In genomic region chr7:12880911-12881660, GRCm38 (mm10) we compare ENCODE assay signal across 8 mouse cellular contexts. TPM values are rescaled to one million over a fixed set of nuclear protein-coding genes. Genes with fewer than 3 reads are reported as not detected.
DNase-seq lines count a peak whose midpoint lies in the region; ATAC-seq and TF ChIP-seq lines count a peak whose summit lies in the region.

Gene Zfp128 (plus strand): TSS chr7:12881177.

- peaks cover 17% of the 10 kb centered on the region for H3K36me3 ChIP-seq in embryonic facial prominence, embryonic 14.5 days (ENCODE audit: control insufficient read depth, insufficient read depth, low read length)
- 0 out of 2 replicates have a peak, but pooled peaks cover 1% of the 10 kb centered on the region for H3K36me3 ChIP-seq in heart, adult 2 months (ENCODE audit: control insufficient read depth, insufficient read depth, low read length)
- H3K36me3 ChIP-seq in limb, embryonic 13.5 days: peaks cover 19% of the 10 kb centered on the region
- peaks cover 13% of the 10 kb centered on the region for H3K36me3 ChIP-seq in midbrain, embryonic 16.5 days (ENCODE audit: control insufficient read depth, insufficient read depth, low read length)

- H3K4me2 ChIP-seq in embryonic facial prominence, embryonic 14.5 days (ENCODE audit: low read depth, low read length): peak within 1 kb of the TSS; percentile 71
- peak within 1 kb of the TSS; percentile 87 for H3K4me2 ChIP-seq in limb, embryonic 13.5 days (replicated peaks)
- H3K4me2 ChIP-seq in midbrain, embryonic 16.5 days (ENCODE audit: low read length): peak within 1 kb of the TSS; percentile 71

- peak; percentile 50 for TF ChIP-seq CTCF in heart, adult 2 months (IDR thresholded peaks at IDR 0.05)

- H3K27me3 ChIP-seq in embryonic facial prominence, embryonic 14.5 days (replicated peaks; ENCODE audit: control insufficient read depth, insufficient read depth, low read length): no peaks in the 10 kb centered on the region
- H3K27me3 ChIP-seq in heart, adult 2 months (ENCODE audit: control insufficient read depth, insufficient read depth, low read length): no peaks in the 10 kb centered on the region
- no peaks in the 10 kb centered on the region for H3K27me3 ChIP-seq in limb, embryonic 13.5 days
- no peaks in the 10 kb centered on the region for H3K27me3 ChIP-seq in midbrain, embryonic 16.5 days (ENCODE audit: control insufficient read depth, insufficient read depth, low read depth, low read length)

- peak within 1 kb of the TSS; percentile 61 for H3K4me3 ChIP-seq in embryonic facial prominence, embryonic 14.5 days (ENCODE audit: low read depth, low read length)
- H3K4me3 ChIP-seq in heart, adult 2 months: peak within 1 kb of the TSS; percentile 79
- peak within 1 kb of the TSS; percentile 76 for H3K4me3 ChIP-seq in limb, embryonic 13.5 days
- peak within 1 kb of the TSS; percentile 85 for H3K4me3 ChIP-seq in midbrain, embryonic 16.5 days (ENCODE audit: low read depth, low read length)

- DNase-seq in 3T3-L1 (ENCODE audit: low read depth, low spot score): peak; percentile 93
- peak; percentile 69 to 86 for DNase-seq in adrenal gland, postnatal 4 days (ENCODE audit: low spot score in 2 of 2)
- peak; percentile 99 for DNase-seq in embryonic facial prominence, embryonic 14.5 days (ENCODE audit: low spot score)
- peak; percentile 93 to 95 for DNase-seq in heart, adult 2 months
- peak; percentile 93 to 95 for DNase-seq in kidney, adult 8-10 months
- DNase-seq in spleen, postnatal 10 days (ENCODE audit: low spot score in 2 of 2): peak; percentile 84 to 94

- peak; percentile 75 for TF ChIP-seq POLR2A in heart, adult 2 months (IDR thresholded peaks at IDR 0.05; ENCODE audit: insufficient read depth, low read depth, low read length)

- peaks cover 6% of the 10 kb centered on the region for H3K4me1 ChIP-seq in embryonic facial prominence, embryonic 14.5 days (ENCODE audit: control insufficient read depth, insufficient read depth, low read length)
- H3K4me1 ChIP-seq in heart, adult 2 months (ENCODE audit: control insufficient read depth, insufficient read depth, low read length): peaks cover 2% of the 10 kb centered on the region; the same call in 1 of the 2 replicates
- peaks cover 12% of the 10 kb centered on the region for H3K4me1 ChIP-seq in limb, embryonic 13.5 days
- peaks cover 15% of the 10 kb centered on the region for H3K4me1 ChIP-seq in midbrain, embryonic 16.5 days (ENCODE audit: control insufficient read depth, insufficient read depth, low read length)

- no peak for TF ChIP-seq EP300 in heart, adult 2 months (IDR thresholded peaks at IDR 0.05; ENCODE audit: insufficient read depth, low read depth, low read length)

- 1% methylated on average over 32 of the region's 35 CpGs for WGBS in embryonic facial prominence, embryonic 14.5 days
- WGBS in heart, adult 2 months: under 1% methylated on average over 35 of the region's 35 CpGs
- 1% methylated on average over 35 of the region's 35 CpGs for WGBS in limb, embryonic 13.5 days
- under 1% methylated on average over 35 of the region's 35 CpGs for WGBS in midbrain, embryonic 16.5 days

- no peaks in the 10 kb centered on the region for H3K9me3 ChIP-seq in embryonic facial prominence, embryonic 14.5 days (ENCODE audit: control insufficient read depth, low read length)
- H3K9me3 ChIP-seq in limb, embryonic 13.5 days: no peaks in the 10 kb centered on the region
- H3K9me3 ChIP-seq in midbrain, embryonic 16.5 days (replicated peaks; ENCODE audit: control insufficient read depth, low read length, poor library complexity, severe bottlenecking): no peaks in the 10 kb centered on the region

- no peak within 1 kb of the TSS for H3K27ac ChIP-seq in embryonic facial prominence, embryonic 14.5 days (replicated peaks; ENCODE audit: low read depth, low read length)
- H3K27ac ChIP-seq in heart, adult 2 months: peak within 1 kb of the TSS; percentile 87
- no peak within 1 kb of the TSS for H3K27ac ChIP-seq in limb, embryonic 13.5 days
- H3K27ac ChIP-seq in midbrain, embryonic 16.5 days (ENCODE audit: low read length): peak within 1 kb of the TSS; percentile 66

- intact Hi-C loops in heart, adult 2 months (cut with DNase I): loop anchor here (1.0 to 5.0 kb wide), 5 partner anchors 16 to 404 kb away; partner anchors contain the start of genes Lig1, Mzf1, Zfp110 and Zfp606

- peak within 1 kb of the TSS; percentile 79 for H3K9ac ChIP-seq in embryonic facial prominence, embryonic 14.5 days (ENCODE audit: low read depth, low read length)
- peak within 1 kb of the TSS; percentile 73 for H3K9ac ChIP-seq in heart, adult 2 months (ENCODE audit: low read depth, low read length)
- H3K9ac ChIP-seq in limb, embryonic 13.5 days: peak within 1 kb of the TSS; percentile 87
- H3K9ac ChIP-seq in midbrain, embryonic 16.5 days (ENCODE audit: low read depth, low read length): peak within 1 kb of the TSS; percentile 94

- ATAC-seq in embryonic facial prominence, embryonic 14.5 days (ENCODE audit: low read depth): peak; percentile 100
- ATAC-seq in limb, embryonic 13.5 days (ENCODE audit: low FRiP score, low read depth): peak; percentile 100
- peak; percentile 99 for ATAC-seq in midbrain, embryonic 16.5 days

- no peaks in the 10 kb centered on the region; the same call in 1 of the 2 replicates for H3K79me2 ChIP-seq in heart, adult 2 months (replicated peaks; ENCODE audit: control insufficient read depth, insufficient read depth, low read length)

RNA-seq across cellular contexts. Expression of gene Zfp128, which starts in this region (rescaled TPM):
- 1 to 10 TPM; 5.3 to 5.7 TPM for total RNA-seq in adrenal gland, postnatal 4 days (2021)
- 4.9 and 5.3 TPM in 2 replicates for polyA plus RNA-seq in embryonic facial prominence, embryonic 14.5 days (2014; fragmentation: Nextera tagmentation; extraction: Ambion mirVana)
- 1 to 10 TPM; 3.0 to 3.5 TPM for total RNA-seq in heart, adult 2 months (2021)
- polyA plus RNA-seq in heart, adult 2 months (2012; rRNA removed): 1.3 and 3.0 TPM in 2 replicates
- 6.4 and 7.3 TPM in 2 replicates for polyA plus RNA-seq in limb, embryonic 13.5 days (2015; fragmentation: Nextera tagmentation; extraction: Ambion mirVana)
- polyA plus RNA-seq in midbrain, embryonic 16.5 days (2015; fragmentation: Nextera tagmentation; extraction: Ambion mirVana): 8.2 and 8.7 TPM in 2 replicates

Comparison
In these comparisons a context has a peak if more than half of its experiments do, and no peak if none do; other contexts are left out.
1. H3K27ac ChIP-seq: peak in heart, adult 2 months (single experiment) and midbrain, embryonic 16.5 days (single experiment); none in embryonic facial prominence, embryonic 14.5 days (single experiment) and limb, embryonic 13.5 days (single experiment).
2. Peak in every context shown above with its lines, with median percentiles within 50 percentile points of each other: DNase-seq, ATAC-seq, H3K4me2 ChIP-seq, H3K4me3 ChIP-seq and H3K9ac ChIP-seq.